Mouse (Mus musculus): ENCODE results near the gene Arid5b.

Gene Arid5b

DNA sequence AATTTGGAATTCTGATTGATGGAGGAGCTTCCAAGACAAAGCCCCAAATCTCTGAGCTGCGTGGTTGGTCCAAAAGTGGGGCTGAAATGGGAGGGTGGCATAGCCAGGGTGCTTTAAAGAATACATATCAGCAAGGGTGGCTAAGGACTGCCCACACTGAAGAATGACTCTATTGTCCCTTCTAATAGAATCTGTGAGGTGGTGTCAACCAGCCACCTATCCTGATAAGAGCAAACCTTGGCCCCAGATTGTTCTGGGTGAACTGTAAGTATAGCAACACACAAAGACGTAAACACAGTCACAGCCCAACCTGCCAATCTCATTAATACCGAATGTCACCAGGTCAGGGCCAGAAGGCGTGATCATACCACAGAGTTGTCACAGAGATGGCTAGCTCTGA lies 111.4 kb downstream of the Arid5b start:
- in situ Hi-C loops (cut with MboI, MseI): no loop called here

DNA sequence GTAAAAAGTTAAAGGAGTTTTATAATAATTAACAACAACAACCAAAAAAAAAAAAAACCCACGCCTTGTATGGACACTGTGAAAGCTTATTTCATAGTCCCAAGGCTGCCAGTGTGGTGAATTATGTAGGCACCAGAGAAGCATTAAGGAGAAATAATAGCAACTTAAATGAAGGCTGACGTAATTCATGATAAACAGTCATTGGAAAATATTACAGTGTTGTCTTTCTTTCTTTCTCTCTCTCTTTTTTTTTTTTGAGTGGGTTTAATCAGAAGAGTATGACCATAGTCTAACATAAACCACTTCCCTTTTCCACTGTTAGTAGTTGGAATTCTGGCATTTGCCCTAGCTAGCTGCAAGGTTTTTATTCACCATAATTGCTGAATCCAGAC lies 111.8 kb downstream of the Arid5b start:
- in situ Hi-C loops (cut with MboI, MseI): no loop called here

DNA sequence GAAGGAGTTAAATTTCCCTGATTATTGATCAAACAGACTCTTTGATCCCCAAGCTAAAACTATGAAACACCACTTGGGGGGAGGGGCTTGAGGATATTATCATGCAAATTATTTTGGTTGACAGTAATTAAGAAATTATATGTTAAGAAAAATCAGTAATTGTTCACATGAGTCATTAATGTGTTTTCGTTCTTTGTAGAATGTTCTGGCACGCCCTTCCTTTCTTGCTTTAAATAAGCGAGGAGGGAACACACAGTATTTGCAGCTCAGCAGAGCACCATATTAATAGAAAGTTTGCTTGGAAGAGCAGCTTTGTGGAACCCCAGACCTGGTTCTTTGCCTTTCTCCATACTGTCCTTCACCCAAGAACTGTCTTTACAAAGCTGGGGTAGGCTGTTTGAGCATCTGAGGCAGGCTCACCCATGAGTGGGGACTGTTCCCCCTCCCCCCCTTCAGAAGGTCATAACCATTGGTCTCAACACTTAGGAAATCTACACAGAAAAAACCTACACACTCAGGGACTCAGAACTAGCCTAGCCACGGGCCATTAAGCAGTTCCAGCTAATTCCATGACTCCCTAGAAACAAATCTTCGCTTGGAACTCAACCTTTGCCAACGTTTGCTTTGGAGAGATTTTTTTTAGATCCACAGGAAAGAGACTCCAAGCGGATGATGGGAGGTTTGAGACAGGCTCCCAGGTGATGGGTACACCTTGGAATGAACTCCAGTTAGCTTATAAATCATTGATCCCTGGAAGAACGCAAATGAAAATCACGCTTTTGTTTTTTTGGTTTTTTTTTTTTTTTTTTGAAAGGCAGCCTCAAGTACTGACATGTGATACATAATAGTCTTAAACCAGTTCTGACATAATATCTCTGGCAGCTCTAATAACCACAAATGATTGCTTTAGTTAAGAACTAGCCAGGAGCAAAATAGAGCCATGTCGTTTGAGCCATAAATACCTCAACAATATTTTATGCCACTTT lies 112.5 kb downstream of the Arid5b start:
- in situ Hi-C loops (cut with MboI, MseI): no loop called here

DNA sequence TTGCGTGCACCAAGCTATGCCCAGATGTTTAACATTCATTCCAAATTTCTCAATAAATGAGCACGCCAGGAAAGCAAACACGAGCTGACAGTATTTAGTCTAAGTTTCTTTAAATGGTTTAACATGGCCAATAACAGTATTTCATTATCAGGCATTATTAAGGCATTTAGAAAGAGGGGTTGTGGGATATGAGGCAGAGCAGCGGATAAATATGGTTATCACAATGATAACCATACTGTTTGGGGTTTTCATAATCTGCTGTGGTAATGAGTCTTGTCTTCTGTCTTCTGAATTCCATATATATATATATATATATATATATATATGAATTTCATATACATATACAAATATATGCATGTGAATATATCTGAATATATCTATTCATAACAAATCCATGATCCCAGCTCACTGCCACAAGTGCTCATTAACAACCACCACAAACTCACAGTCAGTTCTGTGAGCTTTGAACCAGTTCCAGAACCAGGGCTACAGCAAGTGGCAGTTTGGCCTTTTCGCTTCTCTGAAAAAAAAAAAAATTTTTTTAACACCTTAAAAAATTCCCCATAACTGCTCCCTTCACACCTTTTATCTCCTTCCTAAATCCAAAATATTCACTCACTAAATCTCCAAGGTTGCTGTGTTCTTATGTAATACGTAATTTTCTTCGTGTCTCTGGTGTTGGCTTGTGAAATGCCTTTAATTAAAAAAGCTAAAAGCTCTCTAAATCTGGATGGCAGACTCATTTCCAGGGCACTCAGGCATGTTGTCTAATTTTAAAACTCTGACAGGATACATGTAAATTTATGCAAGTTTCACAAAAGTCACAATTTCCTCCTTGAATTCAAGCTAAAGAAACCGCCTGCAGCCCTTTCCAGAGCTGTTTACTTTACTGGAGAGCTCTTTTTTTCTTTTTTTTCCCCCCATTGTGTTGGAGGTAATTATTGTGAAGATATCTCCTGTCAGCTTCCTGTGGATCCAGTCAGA lies 113.5 kb downstream of the Arid5b start:
- in situ Hi-C loops (cut with MboI, MseI): no loop called here

DNA sequence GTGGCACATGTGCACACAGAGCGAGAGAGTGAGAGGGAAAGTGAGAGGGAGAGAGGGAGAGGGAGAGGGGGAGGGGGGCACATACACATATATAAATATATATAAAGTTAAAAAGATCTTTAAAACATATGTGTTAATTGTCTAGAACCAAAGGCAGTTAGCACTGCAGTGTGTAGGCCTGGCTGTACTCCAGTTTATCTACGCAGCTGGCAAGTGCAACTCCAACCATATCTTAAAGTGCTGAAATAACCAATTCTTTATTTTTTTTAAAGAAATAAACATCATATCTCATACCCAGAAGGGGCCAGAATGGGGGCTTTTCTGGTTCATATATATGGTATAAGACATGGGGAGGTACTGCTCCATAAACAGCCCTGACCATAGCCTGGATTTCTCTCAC lies 114.4 kb downstream of the Arid5b start:
- in situ Hi-C loops (cut with MboI, MseI): no loop called here

DNA sequence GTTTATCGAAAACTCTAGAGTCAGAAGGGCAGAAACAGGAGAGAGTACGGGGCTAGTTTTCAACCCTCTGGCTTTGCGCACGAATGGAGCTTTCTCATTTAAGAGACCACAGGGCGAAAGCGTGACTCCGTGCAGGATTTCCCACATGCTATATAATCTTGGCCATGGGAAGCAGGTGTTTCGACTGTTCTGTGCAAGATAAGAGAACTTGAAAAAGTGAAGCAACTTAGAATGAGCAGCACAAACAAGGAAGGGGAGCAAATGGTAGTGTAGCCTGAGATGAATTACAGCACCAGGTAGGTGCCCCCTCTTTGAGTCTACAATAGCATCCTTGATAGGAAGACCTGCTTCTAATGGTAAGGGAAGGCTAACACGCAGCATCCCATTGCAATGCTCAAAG lies 118.8 kb downstream of the Arid5b start:
- in situ Hi-C loops (cut with MboI, MseI): no loop called here

DNA sequence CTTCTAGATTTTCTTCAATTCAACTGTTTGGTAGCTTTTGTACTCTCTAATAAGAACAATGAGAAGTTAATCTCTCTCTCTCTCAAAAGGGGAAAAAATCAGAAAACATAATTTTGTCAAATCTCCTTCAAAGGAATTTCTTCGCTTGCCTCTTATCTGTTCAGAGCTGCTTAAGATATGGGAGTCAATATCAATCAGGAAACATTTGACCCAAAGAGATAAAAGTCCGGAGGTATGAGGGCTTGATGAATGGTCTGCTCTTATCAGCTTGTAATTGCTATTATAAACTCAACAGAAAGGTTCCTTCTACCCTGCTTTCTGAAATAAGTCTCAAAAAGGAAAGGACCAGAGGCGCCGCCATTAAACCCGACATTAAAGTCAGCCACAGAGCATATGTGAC lies 120.0 kb downstream of the Arid5b start:
- in situ Hi-C loops (cut with MboI, MseI): no loop called here

DNA sequence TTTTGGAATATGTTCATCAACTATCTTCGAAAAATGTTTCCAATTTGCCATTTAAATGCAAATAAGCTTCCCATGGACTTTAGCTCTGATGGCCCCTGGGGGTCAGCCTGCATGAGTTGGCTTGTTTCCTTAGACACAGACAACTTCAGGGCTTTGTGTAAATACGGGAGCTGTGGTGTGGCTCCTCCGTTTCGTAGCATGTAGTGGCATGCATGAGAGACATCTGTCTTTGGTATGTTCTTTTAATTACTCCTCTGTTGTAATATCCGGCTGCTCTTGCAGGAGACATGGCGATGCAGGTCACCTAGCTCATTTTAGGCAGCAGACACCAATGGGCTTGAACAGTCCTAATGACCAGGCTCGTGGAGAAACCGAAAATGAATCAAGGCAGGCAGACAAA lies 121.0 kb downstream of the Arid5b start:
- in situ Hi-C loops (cut with MboI, MseI): no loop called here

DNA sequence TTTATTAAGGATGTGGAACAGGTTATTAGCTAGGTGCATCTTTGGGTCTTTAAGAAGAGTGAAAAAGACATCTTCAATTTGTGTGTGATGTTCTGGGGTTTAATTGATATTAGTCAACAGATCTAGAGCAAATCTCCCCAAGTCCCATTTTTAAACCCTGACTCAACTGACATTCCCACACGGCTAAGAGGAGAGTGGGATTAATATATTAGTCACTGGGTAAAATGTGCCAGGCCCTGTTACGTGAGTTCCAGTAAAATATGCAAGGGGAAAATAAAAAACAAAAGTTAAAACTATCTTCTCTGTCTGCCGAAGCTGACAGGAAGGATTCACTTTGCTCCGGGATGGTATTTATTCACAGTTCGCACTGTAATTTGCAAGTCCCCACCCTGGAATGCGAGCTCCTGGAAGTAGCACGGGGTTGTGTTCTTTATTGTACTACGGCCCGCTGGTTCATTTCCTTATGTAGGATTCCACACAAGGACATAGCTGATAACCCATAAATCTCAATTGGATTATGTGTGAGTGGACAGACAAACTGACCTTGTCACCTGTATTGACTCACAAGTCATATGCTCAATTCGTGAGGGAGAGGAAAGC lies 121.8 kb downstream of the Arid5b start:
- in situ Hi-C loops (cut with MboI, MseI): no loop called here

DNA sequence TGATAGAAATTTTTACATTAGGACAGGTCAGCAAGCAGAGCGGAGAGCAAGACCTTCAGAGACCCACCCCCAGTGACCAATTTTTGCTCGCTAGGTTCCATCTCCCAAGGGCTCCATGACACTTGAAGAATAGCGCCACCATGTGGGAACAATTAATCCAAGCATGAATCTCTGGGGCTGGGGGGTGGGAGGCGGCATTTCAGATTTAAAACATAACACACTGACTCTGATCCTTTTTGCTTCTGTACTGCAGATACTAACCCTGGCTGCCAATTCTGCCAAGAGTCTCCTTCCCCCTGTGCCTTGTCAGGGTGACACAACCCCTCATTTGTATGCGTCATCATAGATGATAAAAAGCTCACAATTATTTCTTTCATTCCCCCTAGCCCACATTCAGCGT lies 122.4 kb downstream of the Arid5b start:
- in situ Hi-C loops (cut with MboI, MseI): no loop called here

DNA sequence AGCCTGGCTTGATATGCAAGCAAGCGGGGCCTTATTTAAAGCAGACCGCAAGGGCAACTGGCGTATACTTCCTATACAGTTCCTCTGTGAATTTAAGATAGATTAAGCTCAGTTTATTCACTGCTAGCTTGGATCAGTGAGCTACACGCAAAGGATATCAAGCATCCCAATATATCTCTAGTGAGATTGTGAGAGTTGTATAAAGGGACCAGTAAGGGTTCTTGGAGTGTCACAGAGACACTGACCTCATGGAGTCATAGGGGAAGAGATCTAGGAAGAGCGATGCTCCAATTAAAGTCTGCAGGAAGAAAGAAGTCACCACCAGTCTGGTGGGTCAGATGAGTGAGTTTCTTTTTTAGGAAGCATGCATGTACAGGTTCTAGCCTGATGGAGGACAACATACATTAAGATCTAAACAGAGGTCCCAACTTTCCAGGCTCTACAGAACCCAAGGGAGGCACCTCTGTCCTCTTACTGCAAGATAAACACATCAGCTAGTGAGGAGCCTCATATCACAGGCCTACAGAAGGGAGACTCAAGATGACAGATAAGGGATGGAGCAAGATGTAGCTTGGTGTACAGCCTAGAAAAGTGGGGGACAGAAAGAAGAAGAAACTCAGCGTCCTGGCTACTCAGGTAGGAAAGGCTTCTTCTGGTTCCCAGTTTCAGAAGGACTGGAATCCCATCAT lies 123.0 kb downstream of the Arid5b start:
- in situ Hi-C loops (cut with MboI, MseI): no loop called here

DNA sequence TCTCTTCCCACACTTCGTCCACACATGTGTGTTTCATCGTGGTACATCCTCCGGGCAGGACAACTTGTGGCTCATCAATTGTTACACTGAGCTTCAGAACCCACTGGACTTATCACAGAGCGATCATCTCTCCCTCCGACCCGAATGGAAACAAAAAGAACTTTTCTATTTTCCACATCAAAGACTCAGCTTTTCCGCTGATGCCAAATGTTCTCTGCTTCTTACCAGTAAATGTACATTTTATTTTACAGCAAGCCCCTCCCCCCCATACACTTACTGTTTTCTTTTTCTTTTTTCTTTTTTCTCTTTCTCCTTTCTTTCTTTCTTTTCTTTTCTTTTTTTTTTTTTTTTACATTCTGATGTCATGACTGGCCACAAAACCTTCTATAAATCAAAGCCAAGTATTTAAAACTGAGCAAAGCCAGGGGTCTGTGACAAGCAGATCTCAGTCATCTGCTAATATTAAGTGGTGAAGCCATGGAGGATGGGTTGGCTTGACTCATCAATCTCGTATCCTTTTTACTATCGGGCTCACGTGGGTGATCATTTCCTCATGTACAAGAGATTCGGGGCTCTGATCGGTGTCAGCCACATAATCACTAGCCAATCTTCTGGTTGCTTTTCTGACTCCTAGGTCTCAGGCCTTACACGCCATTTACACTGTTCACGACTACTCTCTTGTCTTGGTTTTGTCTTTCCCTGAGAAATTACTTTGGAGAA lies 124.3 kb downstream of the Arid5b start:
- in situ Hi-C loops (cut with MboI, MseI): no loop called here

DNA sequence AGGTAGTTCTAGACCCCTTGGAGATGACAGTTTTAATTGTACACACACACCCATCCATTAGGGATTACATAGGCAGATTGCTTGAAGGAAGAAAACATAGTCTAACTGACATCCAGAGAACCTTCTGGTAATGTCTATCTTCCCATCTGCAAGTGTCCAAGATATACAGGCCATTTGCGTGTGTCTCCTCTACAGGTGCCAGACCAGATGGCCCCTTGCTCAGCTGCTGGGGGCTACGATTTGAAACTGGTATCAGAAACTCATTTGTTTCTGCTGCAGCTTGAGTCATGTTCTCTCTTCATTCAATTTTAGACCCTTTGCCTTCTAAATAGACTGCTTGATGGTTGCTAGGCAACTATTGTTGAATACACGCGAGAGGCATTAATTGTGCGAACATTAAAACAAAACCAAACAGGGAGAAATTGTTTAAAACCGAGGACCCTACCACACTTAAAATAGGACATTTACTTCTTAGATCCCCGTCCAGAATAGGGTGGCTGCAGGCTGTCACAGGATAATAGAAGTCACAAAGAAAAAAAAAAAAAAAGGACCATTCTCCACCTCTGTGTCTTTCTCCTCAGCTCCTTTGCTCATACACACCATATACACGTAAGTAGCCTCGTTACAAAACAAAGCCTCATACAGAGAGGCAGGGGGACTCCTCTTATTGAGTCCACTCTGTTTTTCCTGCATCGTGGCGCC lies 125.0 kb downstream of the Arid5b start:
- in situ Hi-C loops (cut with MboI, MseI): no loop called here

DNA sequence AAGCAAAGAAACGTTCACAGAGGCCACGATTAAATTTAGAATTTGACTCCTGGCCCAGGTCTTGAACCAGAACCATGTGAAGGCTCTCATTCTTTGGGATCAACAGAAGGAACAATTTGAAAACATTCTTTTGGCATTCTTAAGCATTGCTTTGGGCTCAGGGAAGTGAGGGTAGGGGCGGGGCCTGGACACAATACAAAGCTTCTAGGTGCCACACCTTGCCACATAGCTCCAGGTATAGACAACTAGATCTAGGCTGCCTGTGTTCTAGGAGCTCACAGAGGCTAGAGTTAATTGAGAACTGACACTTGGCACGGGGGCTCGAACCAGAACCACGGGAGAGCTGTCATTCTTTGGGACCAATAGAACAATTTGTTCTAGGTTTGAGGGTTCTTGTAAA lies 130.0 kb downstream of the Arid5b start:
- in situ Hi-C loops (cut with MboI, MseI): loop anchor here (5.0 kb wide), 1 partner anchor 151 kb away; no protein-coding TSS in a partner anchor

DNA sequence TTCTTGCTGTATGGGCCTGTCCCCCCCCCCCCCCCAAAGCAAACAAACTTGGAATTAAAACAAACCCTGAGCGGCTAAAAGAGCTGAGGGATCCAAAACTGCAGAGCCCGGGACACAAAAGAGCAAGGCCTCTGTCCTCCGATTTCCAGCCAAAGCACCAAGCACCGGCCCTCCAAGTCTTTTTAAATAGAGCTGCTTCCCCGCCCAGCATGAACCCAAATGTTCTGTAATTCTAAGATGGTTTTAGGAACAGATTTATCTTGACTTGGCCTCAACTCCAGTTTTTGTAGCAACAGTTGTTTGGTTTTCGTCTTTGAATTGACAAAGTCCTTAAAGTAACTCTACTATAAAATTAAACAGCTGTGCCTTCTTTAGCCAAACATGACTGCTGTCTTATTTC lies 130.8 kb downstream of the Arid5b start:
- in situ Hi-C loops (cut with MboI, MseI): loop anchor here (5.0 kb wide), 1 partner anchor 150 kb away; no protein-coding TSS in a partner anchor

DNA sequence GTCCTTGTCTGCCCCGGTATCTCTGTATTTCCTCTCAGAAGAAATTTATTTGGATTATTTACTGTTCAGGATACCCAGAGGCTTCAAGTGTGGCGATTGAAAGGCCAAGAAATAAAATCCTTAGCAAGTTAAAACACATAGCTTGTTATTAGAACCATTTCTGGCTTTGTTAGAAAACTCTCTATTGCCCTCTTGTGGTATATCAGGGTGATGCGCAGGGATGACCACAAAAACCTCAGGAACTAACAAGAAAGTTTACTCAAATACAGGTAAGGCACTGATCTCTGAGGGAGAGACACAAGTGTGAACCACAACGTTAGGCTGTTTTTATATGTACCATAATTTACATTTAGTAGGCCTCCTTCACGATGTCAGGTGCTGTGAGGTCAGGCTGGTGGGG lies 131.7 kb downstream of the Arid5b start:
- in situ Hi-C loops (cut with MboI, MseI): loop anchor here (5.0 kb wide), 1 partner anchor 150 kb away; no protein-coding TSS in a partner anchor

DNA sequence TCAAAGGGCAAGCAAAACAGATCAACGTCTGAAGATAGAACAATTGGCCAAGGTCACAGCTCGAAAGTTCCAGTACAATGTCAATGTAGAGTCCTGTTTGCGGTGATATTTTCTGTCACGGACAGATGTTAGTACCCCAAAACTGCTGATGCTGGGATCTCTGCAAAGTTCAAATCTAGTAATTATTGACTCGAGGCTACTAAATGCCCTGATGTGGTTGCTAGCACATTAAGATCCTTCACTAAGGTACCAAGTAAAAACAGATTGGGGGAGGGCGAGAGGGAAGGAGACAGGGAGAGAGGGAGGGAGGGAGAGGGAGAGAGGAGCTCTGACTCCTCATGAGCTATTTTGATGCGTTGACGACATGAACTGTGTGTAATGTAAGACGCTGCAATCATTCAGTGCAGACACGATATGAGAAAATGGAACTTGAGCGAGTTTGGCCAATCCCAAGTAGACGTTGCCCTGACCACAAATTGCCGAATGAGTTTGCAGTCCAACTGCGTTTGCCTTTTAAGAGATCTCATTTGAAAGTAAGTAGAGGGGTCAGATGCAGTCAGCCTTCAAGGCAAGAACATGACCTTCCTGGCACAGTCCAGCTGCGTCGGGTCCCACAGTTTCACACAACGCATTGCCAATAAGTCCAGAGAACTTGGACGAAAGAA lies 133.1 kb downstream of the Arid5b start:
- in situ Hi-C loops (cut with MboI, MseI): loop anchor here (5.0 kb wide), 1 partner anchor 148 kb away; no protein-coding TSS in a partner anchor

DNA sequence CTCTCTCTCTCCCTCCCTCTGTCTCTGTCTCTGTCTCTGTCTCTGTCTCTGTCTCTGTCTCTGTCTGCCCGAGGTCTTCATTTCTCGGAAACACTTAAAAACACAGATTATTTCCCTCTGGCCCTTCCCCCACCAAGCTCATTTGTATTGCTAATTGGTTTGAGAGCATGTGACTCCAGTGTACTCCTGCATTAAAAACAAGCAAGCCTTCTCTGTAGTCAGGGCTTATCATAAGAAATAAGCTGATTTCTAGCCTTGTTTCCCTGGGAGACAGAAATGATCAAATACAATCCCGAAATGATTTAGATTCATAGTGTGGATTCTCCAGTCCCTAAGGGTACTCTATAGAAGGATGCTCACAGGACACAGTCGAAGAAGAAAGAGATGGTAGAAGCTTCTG lies 136.0 kb downstream of the Arid5b start:
- in situ Hi-C loops (cut with MboI, MseI): no loop called here

DNA sequence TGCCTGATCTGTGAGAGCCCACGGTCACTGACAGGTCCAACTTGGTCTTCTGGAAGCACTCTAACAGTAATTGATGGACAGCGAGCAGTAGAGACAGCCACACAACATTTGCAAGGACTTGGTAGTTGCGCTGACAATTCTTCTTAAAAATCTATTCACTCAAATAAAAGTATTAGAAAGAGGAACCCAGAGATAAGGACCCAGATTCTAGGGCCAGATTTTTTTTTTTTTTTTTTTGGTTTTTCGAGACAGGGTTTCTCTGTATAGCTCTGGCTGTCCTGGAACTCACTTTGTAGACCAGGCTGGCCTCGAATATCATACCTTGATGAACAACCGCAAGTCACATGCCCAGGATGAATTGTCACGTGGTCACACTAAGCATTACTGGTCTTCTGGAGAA lies 137.0 kb downstream of the Arid5b start:
- in situ Hi-C loops (cut with MboI, MseI): no loop called here

Data from T-helper 2 cell (primary cell).